Mouse (Mus musculus) MEL (cell line): Measurements from ENCODE around the gene Acsl3. TPM values are rescaled to one million over a fixed set of nuclear protein-coding genes. Genes with fewer than 3 reads are reported as not detected.

ENCODE experiments used
- DNase-seq: peaks from one replicate; pipeline ENCODE4 v3.0.0; 2011; ENCODE audit warnings: low read depth, low spot score
- H3K27ac ChIP-seq: 2 replicates; pipeline ENCODE4 v1.5.1; 2012; ENCODE audit warnings: low read depth, mild to moderate bottlenecking, control low read depth, low read length, moderate library complexity; ENCODE audit not compliant: control insufficient read depth
- H3K27me3 ChIP-seq, 2 experiments: fragments of 150-350 bp in 1 of 2; sonication (generic) in 1 of 2; 2 replicates each; pipeline ENCODE4 v1.6.1; 2012; ENCODE audit warnings: low read length in 2 of 2, mild to moderate bottlenecking in 2 of 2, improper control_type of control experiment in 1 of 2, moderate library complexity in 1 of 2; ENCODE audit not compliant: insufficient read depth in 2 of 2, control insufficient read depth in 1 of 2
- H3K36me3 ChIP-seq, 2 experiments: 2 replicates each; pipeline ENCODE4 v1.6.1; 2012 to 2014; ENCODE audit warnings: low read length in 2 of 2, improper control_type of control experiment in 1 of 2, inconsistent platforms in 1 of 2, mild to moderate bottlenecking in 1 of 2; ENCODE audit not compliant: insufficient read depth in 2 of 2, control insufficient read depth in 1 of 2
- H3K4me1 ChIP-seq, 2 experiments: fragments of 150-350 bp in 1 of 2; sonication (generic) in 1 of 2; 2 replicates each; pipeline ENCODE4 v1.6.1; 2012; ENCODE audit warnings: low read length in 2 of 2, improper control_type of control experiment in 1 of 2, mild to moderate bottlenecking in 1 of 2; ENCODE audit not compliant: insufficient read depth in 2 of 2, control insufficient read depth in 1 of 2
- H3K4me3 ChIP-seq, 2 experiments: fragments of 150-350 bp in 1 of 2; sonication (generic) in 1 of 2; 2 replicates each; pipeline ENCODE4 v1.5.1; 2012; ENCODE audit warnings: low read depth in 2 of 2, low read length in 2 of 2, mild to moderate bottlenecking in 2 of 2, moderate library complexity in 2 of 2, control low read depth in 1 of 2, improper control_type of control experiment in 1 of 2; ENCODE audit not compliant: control insufficient read depth in 1 of 2, insufficient read depth in 1 of 2
- H3K79me2 ChIP-seq: 2 replicates; pipeline ENCODE4 v1.6.1; 2012; ENCODE audit warnings: mild to moderate bottlenecking, low read length, moderate library complexity; ENCODE audit not compliant: control insufficient read depth, poor library complexity, insufficient read depth
- H3K9ac ChIP-seq: 2 replicates; pipeline ENCODE4 v1.6.1; 2012; ENCODE audit warnings: low read depth, mild to moderate bottlenecking, control low read depth, low read length, moderate library complexity; ENCODE audit not compliant: control insufficient read depth, poor library complexity, severe bottlenecking
- H3K9me3 ChIP-seq: fragments of 150-350 bp; sonication (generic); replicated peaks from 2 replicates; pipeline ENCODE4 v1.6.1; 2012; ENCODE audit warnings: mild to moderate bottlenecking, low read length, improper control_type of control experiment, moderate library complexity; ENCODE audit not compliant: insufficient read depth
- BHLHE40 ChIP-seq: IDR thresholded peaks from 2 replicates; pipeline ENCODE4 v1.6.1; 2012; ENCODE audit warnings: low read depth, mild to moderate bottlenecking, inconsistent platforms, low read length, improper control_type of control experiment, borderline replicate concordance
- CTCF ChIP-seq, 3 experiments: IDR thresholded peaks in 2 of 3; conservative IDR thresholded peaks in 1 of 3; 2 replicates each; pipeline ENCODE4 v1.5.1; 2011 to 2012; ENCODE audit warnings: low read length in 3 of 3, low read depth in 2 of 3, mild to moderate bottlenecking in 2 of 3, improper control_type of control experiment in 1 of 3, inconsistent platforms in 1 of 3, mixed read lengths in 1 of 3, moderate library complexity in 1 of 3; ENCODE audit not compliant: control insufficient read depth in 1 of 3, insufficient read depth in 1 of 3, poor library complexity in 1 of 3, severe bottlenecking in 1 of 3
- E2F4 ChIP-seq: IDR thresholded peaks from 2 replicates; pipeline ENCODE4 v1.6.1; 2011; ENCODE audit warnings: low read depth, low read length, improper control_type of control experiment, borderline replicate concordance
- ELF1 ChIP-seq: IDR thresholded peaks from 2 replicates; pipeline ENCODE4 v1.6.1; 2014; ENCODE audit warnings: low read depth, mild to moderate bottlenecking, inconsistent platforms, low read length, improper control_type of control experiment, moderate library complexity
- EP300 ChIP-seq, 2 experiments: IDR thresholded peaks; 2 replicates each; pipeline ENCODE4 v1.6.1; 2011; ENCODE audit warnings: improper control_type of control experiment in 2 of 2, low read length in 2 of 2, low read depth in 1 of 2, mild to moderate bottlenecking in 1 of 2
- ETS1 ChIP-seq: IDR thresholded peaks from 2 replicates; pipeline ENCODE4 v1.6.1; 2012; ENCODE audit warnings: low read depth, mild to moderate bottlenecking, inconsistent platforms, low read length, improper control_type of control experiment, moderate library complexity
- GABPA ChIP-seq: IDR thresholded peaks from 2 replicates; pipeline ENCODE4 v1.6.1; 2012; ENCODE audit warnings: low read depth, mild to moderate bottlenecking, inconsistent platforms, low read length, improper control_type of control experiment, moderate library complexity
- GATA1 ChIP-seq: IDR thresholded peaks from 2 replicates; pipeline ENCODE4 v1.6.1; 2011; ENCODE audit warnings: low read depth, low read length, improper control_type of control experiment
- KAT2A ChIP-seq: conservative IDR thresholded peaks from 2 replicates; pipeline ENCODE4 v1.6.1; 2012; ENCODE audit warnings: low read depth, low read length, improper control_type of control experiment, inconsistent platforms
- MAFK ChIP-seq: IDR thresholded peaks from 2 replicates; pipeline ENCODE4 v1.6.1; 2011; ENCODE audit warnings: low read depth, mild to moderate bottlenecking, low read length, improper control_type of control experiment, borderline replicate concordance
- MAX ChIP-seq: IDR thresholded peaks from 2 replicates; pipeline ENCODE4 v1.6.1; 2011; ENCODE audit warnings: low read length, improper control_type of control experiment
- MAZ ChIP-seq: IDR thresholded peaks from 2 replicates; pipeline ENCODE4 v1.6.1; 2012; ENCODE audit warnings: low read depth, mild to moderate bottlenecking, inconsistent platforms, low read length, improper control_type of control experiment
- MEF2A ChIP-seq: IDR thresholded peaks from 2 replicates; pipeline ENCODE4 v1.6.1; 2014; ENCODE audit warnings: low read depth, mild to moderate bottlenecking, inconsistent platforms, low read length, improper control_type of control experiment; ENCODE audit not compliant: poor library complexity, insufficient replicate concordance, severe bottlenecking; ENCODE audit errors: extremely low read depth
- MXI1 ChIP-seq: IDR thresholded peaks from 2 replicates; pipeline ENCODE4 v1.6.1; 2011; ENCODE audit warnings: mild to moderate bottlenecking, low read depth, low read length, improper control_type of control experiment
- POLR2A ChIP-seq, 2 experiments: IDR thresholded peaks; 2 replicates each; pipeline ENCODE4 v1.6.1; 2011 to 2012; ENCODE audit warnings: low read length in 2 of 2, mild to moderate bottlenecking in 2 of 2, control low read depth in 1 of 2, improper control_type of control experiment in 1 of 2, low read depth in 1 of 2, moderate library complexity in 1 of 2; ENCODE audit not compliant: control insufficient read depth in 1 of 2, insufficient read depth in 1 of 2, poor library complexity in 1 of 2
- POLR2AphosphoS2 ChIP-seq: IDR thresholded peaks from 2 replicates; pipeline ENCODE4 v1.6.1; 2011; ENCODE audit warnings: low read length, improper control_type of control experiment
- POLR2AphosphoS5 ChIP-seq: IDR thresholded peaks from 2 replicates; pipeline ENCODE4 v1.6.1; 2012; ENCODE audit warnings: low read depth, borderline replicate concordance, mild to moderate bottlenecking, inconsistent platforms, low read length, moderate library complexity, mixed read lengths
- RAD21 ChIP-seq: IDR thresholded peaks from 2 replicates; pipeline ENCODE4 v1.6.1; 2011; ENCODE audit warnings: mild to moderate bottlenecking, low read depth, low read length, improper control_type of control experiment
- RCOR1 ChIP-seq: IDR thresholded peaks from 2 replicates; pipeline ENCODE4 v1.6.1; 2012; ENCODE audit warnings: low read depth, mild to moderate bottlenecking, inconsistent platforms, low read length, improper control_type of control experiment
- SMC3 ChIP-seq: IDR thresholded peaks from 2 replicates; pipeline ENCODE4 v1.6.1; 2011; ENCODE audit warnings: low read depth, low read length, improper control_type of control experiment
- TAL1 ChIP-seq: IDR thresholded peaks from 2 replicates; pipeline ENCODE4 v1.6.1; 2012; ENCODE audit warnings: mild to moderate bottlenecking, inconsistent platforms, low read length, moderate library complexity, mixed read lengths
- TCF12 ChIP-seq: IDR thresholded peaks from 2 replicates; pipeline ENCODE4 v1.6.1; 2014; ENCODE audit warnings: low read depth, mild to moderate bottlenecking, inconsistent platforms, low read length, improper control_type of control experiment, moderate library complexity
- ZC3H11A ChIP-seq: IDR thresholded peaks from 2 replicates; pipeline ENCODE4 v1.6.1; 2012; ENCODE audit warnings: low read depth, mild to moderate bottlenecking, inconsistent platforms, low read length, improper control_type of control experiment
- ZKSCAN1 ChIP-seq: IDR thresholded peaks from 2 replicates; pipeline ENCODE4 v1.6.1; 2012; ENCODE audit warnings: low read depth, mild to moderate bottlenecking, inconsistent platforms, low read length, improper control_type of control experiment, moderate library complexity
- ZMIZ1 ChIP-seq: IDR thresholded peaks from 2 replicates; pipeline ENCODE4 v1.6.1; 2012; ENCODE audit warnings: low read depth, mild to moderate bottlenecking, inconsistent platforms, low read length, improper control_type of control experiment, moderate library complexity
- ZNF384 ChIP-seq: IDR thresholded peaks from 2 replicates; pipeline ENCODE4 v1.6.1; 2012; ENCODE audit warnings: low read depth, mild to moderate bottlenecking, inconsistent platforms, low read length, improper control_type of control experiment
- polyA plus RNA-seq, 2 experiments: library from polyadenylated mRNA; stranded (reverse) in 1 of 2; unstranded in 1 of 2; fragments of >175 nt in 1 of 2; fragments of >200 nt in 1 of 2; gene quantifications; 2 replicates each; pipeline versions ENCODE4 v1.2.1 to v1.2.4; 2012; ENCODE audit warnings: low replicate concordance in 2 of 2, low read depth in 1 of 2; ENCODE audit not compliant: insufficient read length in 2 of 2, insufficient read depth in 1 of 2, missing spikeins in 1 of 2
- total RNA-seq: library from RNA; depleted of rRNA; stranded (reverse); fragments of 300-350 nt; gene quantifications from 2 replicates; pipeline ENCODE4 v1.2.3, GENCODE M21; 2012

The Acsl3 gene
- total and polyA plus RNA-seq, 3 experiments: 32.9 to 38.9 TPM; not detected in 1

DNA sequence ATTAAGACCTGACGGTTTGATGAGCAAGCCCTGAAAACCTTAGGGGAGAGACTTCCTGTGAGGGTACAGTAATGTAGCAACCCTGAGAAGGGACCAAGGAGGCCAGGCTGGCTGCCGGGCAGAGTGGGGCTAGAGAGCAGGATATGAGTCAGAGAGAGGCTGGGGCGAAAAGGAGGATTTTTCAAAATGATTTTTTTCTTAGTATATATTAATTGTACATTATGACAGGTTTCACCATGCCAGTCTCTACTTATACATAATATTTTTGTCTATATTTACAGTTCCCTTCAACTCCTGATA is 67.5 kb downstream of the Acsl3 start:
- no peak overlapping the region for H3K9ac ChIP-seq
- H3K9me3 ChIP-seq: no peaks in the 10 kb centered on the region
- H3K36me3 ChIP-seq: no peaks in the 10 kb centered on the region
- peak overlapping the region in 1 of 2 experiments; percentile 45; a peak in 2 of 4 replicates for H3K4me3 ChIP-seq
- TF ChIP-seq ZNF384: no peak
- TF ChIP-seq ZMIZ1: no peak
- no peak for TF ChIP-seq MXI1
- no peak for TF ChIP-seq ZKSCAN1
- TF ChIP-seq POLR2A (IDR thresholded peaks at IDR 0.05; ENCODE audit: control insufficient read depth in 1 of 2, insufficient read depth in 1 of 2, low read depth in 1 of 2, low read length in 2 of 2, poor library complexity in 1 of 2): no peak
- no peak for TF ChIP-seq KAT2A
- TF ChIP-seq RAD21: no peak
- no peak for TF ChIP-seq GABPA
- no peak for TF ChIP-seq POLR2AphosphoS5
- TF ChIP-seq MAFK: no peak
- TF ChIP-seq GATA1: no peak
- no peak for TF ChIP-seq ETS1
- TF ChIP-seq TCF12: no peak
- TF ChIP-seq POLR2AphosphoS2: no peak
- TF ChIP-seq E2F4: no peak
- TF ChIP-seq, all 39 proteins: peak for 0
- H3K27ac ChIP-seq: no peak overlapping the region
- H3K4me1 ChIP-seq: no peaks in the 10 kb centered on the region
- H3K27me3 ChIP-seq: no peaks in the 10 kb centered on the region
- H3K79me2 ChIP-seq: no peaks in the 10 kb centered on the region
- peak; percentile 22 for DNase-seq

DNA sequence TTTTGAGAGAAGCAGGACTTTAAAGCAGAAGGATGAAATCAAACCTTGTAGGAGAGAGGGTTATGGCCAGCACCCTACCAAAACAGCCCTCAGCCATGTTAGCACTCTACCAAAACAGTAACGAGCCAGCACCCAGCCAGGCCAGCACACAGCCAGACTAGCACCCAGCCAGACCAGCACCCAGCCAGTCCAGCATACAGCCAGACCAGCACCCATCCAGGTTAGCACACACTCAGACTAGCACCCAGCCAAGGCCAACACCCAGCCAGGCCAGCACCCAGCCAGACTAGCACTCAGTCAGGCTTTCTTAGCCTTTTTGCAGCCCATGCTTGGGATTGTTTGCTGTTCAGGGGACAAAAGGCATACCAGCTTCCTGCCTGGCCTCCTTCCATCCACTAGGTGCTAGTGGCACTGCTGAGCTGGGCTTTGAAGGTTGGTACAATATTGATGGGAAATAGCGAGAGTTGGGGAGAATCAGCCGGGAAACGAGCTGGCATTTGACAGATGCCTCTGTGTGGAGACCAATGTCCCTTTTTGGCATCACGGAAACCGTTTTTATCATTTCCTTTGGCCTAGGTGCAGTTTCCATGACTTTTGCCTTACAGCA is 68.1 kb downstream of the Acsl3 start:
- no peaks in the 10 kb centered on the region for H3K9me3 ChIP-seq
- H3K36me3 ChIP-seq: no peaks in the 10 kb centered on the region
- TF ChIP-seq MAZ (no peak), E2F4 (no peak), MEF2A (no peak), GATA1 (no peak), ETS1 (no peak), ELF1 (no peak), TCF12 (no peak), SMC3 (no peak; the same call in 1 of the 2 replicates), CTCF (IDR thresholded peaks at IDR 0.05 in 2 of 3, conservative IDR thresholded peaks at IDR 0.05 in 1 of 3; ENCODE audit: control insufficient read depth in 1 of 3, insufficient read depth in 1 of 3, low read depth in 2 of 3, low read length in 3 of 3, poor library complexity in 1 of 3, severe bottlenecking in 1 of 3) (no peak; a peak in 1 of 6 replicates), MXI1 (no peak), MAX (no peak), TAL1 (no peak), BHLHE40 (no peak), ZC3H11A (no peak), EP300 (IDR thresholded peaks at IDR 0.05; ENCODE audit: low read depth in 1 of 2, low read length in 2 of 2) (no peak), RCOR1 (no peak)
- TF ChIP-seq, all 39 proteins: peak for 0
- Histone ChIP-seq H3K9ac (no peak overlapping the region), H3K27me3 (no peaks in the 10 kb centered on the region), H3K4me3 (peak overlapping the region in 1 of 2 experiments; percentile 45; a peak in 2 of 4 replicates), H3K79me2 (no peaks in the 10 kb centered on the region), H3K27ac (no peak overlapping the region), H3K4me1 (no peaks in the 10 kb centered on the region)
- DNase-seq: peak; percentile 24
